Mouse (Mus musculus): ENCODE measurements around the gene Nfya. TPM values are rescaled to one million over a fixed set of nuclear protein-coding genes. Genes with fewer than 3 reads are reported as not detected.
"Not testable (repeated sequence)": the region's sequence is repeated elsewhere in the genome, so short reads cannot be mapped to it uniquely, and the experiment has no call there.

The Nfya gene
- total RNA-seq, 1 experiment, result 23.3 TPM

DNA sequence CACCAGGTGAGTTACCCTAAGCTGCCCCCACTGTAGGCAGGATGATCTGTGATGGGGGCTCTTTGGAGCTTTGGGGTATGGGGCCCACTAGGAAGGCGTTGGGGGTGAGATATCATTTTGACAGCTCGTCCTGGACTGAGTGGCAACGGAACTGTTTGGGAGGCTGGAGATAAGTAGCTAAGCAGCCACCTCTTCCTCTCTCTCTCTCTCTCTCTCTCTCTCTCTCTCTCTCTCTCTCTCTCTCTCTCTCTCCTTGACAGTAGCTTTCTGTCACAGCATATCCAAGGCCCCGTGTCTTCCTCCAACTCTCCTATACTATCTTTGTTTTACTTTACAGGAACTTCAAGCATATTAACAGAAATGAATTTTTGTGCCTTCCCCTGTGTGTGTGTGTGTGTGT lies 49.2 kb downstream of the Nfya start:
- TF ChIP-seq HCFC1 (IDR thresholded peaks at IDR 0.05; ENCODE audit: borderline replicate concordance, insufficient read depth, low read length) (no peak), ZC3H11A (IDR thresholded peaks at IDR 0.05; ENCODE audit: borderline replicate concordance, low read depth, low read length) (no peak), ZNF384 (IDR thresholded peaks at IDR 0.05; ENCODE audit: low read depth, low read length) (no peak), MAFK (IDR thresholded peaks at IDR 0.05; ENCODE audit: insufficient read depth, low read depth, low read length) (no peak), CHD2 (IDR thresholded peaks at IDR 0.05; ENCODE audit: low read depth, low read length) (no peak)
- H3K27ac ChIP-seq (ENCODE audit: insufficient read depth, low read depth, low read length, poor library complexity, severe bottlenecking), result no peak overlapping the region
- DNase-seq (ENCODE audit: low read depth, low spot score), result no peak
- in situ Hi-C loops (cut with MboI; ENCODE audit: low sequenced_read_pairs in 2 of 2, unreplicated experiment in 2 of 2), result no loop called here
- H3K4me3 ChIP-seq (ENCODE audit: insufficient read depth in 1 of 2, low read depth in 1 of 2, low read length in 2 of 2, poor library complexity in 1 of 2, severe bottlenecking in 1 of 2), result no peak overlapping the region
- H3K9me3 ChIP-seq (ENCODE audit: control insufficient read depth, insufficient read depth, low read depth, low read length), result no peaks in the 10 kb centered on the region
- no peaks in the 10 kb centered on the region for H3K36me3 ChIP-seq (ENCODE audit: control insufficient read depth, insufficient read depth, low read length, poor library complexity, severe bottlenecking)
- H3K4me1 ChIP-seq (ENCODE audit: control insufficient read depth in 2 of 2, insufficient read depth in 2 of 2, low read length in 2 of 2, poor library complexity in 1 of 2), result peaks cover 0 to 4% of the 10 kb centered on the region in 2 experiments; a peak in 2 of 4 replicates
- H3K9ac ChIP-seq (ENCODE audit: insufficient read depth, low read depth, low read length, poor library complexity, severe bottlenecking), result no peak overlapping the region

DNA sequence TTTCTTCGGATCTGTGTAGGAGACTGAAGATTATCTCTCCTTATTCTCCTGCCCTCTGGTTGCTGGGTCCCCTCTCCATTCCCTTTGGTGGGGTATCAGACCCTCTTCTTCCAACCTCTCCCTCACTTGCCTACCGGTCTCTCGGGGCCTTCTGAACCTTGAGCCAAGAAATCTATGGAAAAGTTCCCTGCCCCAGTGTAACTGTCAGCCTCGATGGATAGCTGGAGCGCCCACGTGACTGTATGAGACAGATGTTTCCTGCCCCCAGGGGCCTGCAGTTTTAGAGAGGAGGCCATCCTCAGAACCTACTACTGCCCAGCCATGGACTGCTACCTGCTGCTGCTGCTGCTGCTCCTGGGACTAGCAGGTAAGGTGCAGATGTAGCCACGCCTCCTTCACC lies 50.1 kb downstream of the Nfya start, which contains the start of gene Treml1:
Gene Treml1 (plus strand): TSS at position 301 of the 400 bp plus-strand sequence.
- H3K9me3 ChIP-seq (ENCODE audit: control insufficient read depth, insufficient read depth, low read depth, low read length), result no peaks in the 10 kb centered on the region
- TF ChIP-seq CHD2 (IDR thresholded peaks at IDR 0.05; ENCODE audit: low read depth, low read length) (no peak), ZNF384 (IDR thresholded peaks at IDR 0.05; ENCODE audit: low read depth, low read length) (no peak), ZC3H11A (IDR thresholded peaks at IDR 0.05; ENCODE audit: borderline replicate concordance, low read depth, low read length) (no peak), HCFC1 (IDR thresholded peaks at IDR 0.05; ENCODE audit: borderline replicate concordance, insufficient read depth, low read length) (no peak), MAFK (IDR thresholded peaks at IDR 0.05; ENCODE audit: insufficient read depth, low read depth, low read length) (no peak)
- H3K9ac ChIP-seq (ENCODE audit: insufficient read depth, low read depth, low read length, poor library complexity, severe bottlenecking), result no peak within 1 kb of the TSS
- no peak for DNase-seq (ENCODE audit: low read depth, low spot score)
- in situ Hi-C loops (cut with MboI; ENCODE audit: low sequenced_read_pairs in 2 of 2, unreplicated experiment in 2 of 2), result no loop called here
- H3K36me3 ChIP-seq (ENCODE audit: control insufficient read depth, insufficient read depth, low read length, poor library complexity, severe bottlenecking), result no peaks in the 10 kb centered on the region
- H3K4me1 ChIP-seq (ENCODE audit: control insufficient read depth in 2 of 2, insufficient read depth in 2 of 2, low read length in 2 of 2, poor library complexity in 1 of 2), result peaks cover 0 to 2% of the 10 kb centered on the region in 2 experiments; a peak in 2 of 4 replicates
- no peak within 1 kb of the TSS for H3K4me3 ChIP-seq (ENCODE audit: insufficient read depth in 1 of 2, low read depth in 1 of 2, low read length in 2 of 2, poor library complexity in 1 of 2, severe bottlenecking in 1 of 2)
- H3K27ac ChIP-seq (ENCODE audit: insufficient read depth, low read depth, low read length, poor library complexity, severe bottlenecking), result no peak within 1 kb of the TSS

DNA sequence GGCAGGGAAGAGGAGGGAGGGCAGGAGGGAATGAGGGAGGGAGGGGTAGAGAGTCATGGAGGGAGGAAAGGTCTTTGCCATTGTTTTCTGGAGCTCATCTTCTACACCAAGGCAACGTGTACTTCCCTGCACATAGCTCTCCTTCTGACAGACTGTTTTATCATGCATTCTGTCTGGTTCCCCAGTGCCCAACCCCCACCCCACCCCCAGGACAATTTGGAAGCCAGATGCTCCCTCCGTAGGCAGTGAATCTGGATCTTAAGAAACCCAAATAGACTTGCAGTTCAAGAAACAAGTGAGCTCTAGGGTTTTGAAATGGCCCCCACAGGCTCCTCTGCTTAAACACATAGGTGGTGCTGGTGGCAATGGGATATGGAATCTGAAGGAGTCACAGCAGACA lies 51.8 kb downstream of the Nfya start:
- Histone ChIP-seq H3K36me3 (ENCODE audit: control insufficient read depth, insufficient read depth, low read length, poor library complexity, severe bottlenecking) (no peaks in the 10 kb centered on the region), H3K4me1 (ENCODE audit: control insufficient read depth in 2 of 2, insufficient read depth in 2 of 2, low read length in 2 of 2, poor library complexity in 1 of 2) (peaks cover 2 to 4% of the 10 kb centered on the region in 2 experiments; a peak in 2 of 4 replicates), H3K9ac (ENCODE audit: insufficient read depth, low read depth, low read length, poor library complexity, severe bottlenecking) (no peak overlapping the region), H3K9me3 (ENCODE audit: control insufficient read depth, insufficient read depth, low read depth, low read length) (no peaks in the 10 kb centered on the region), H3K27ac (ENCODE audit: insufficient read depth, low read depth, low read length, poor library complexity, severe bottlenecking) (no peak overlapping the region), H3K4me3 (ENCODE audit: insufficient read depth in 1 of 2, low read depth in 1 of 2, low read length in 2 of 2, poor library complexity in 1 of 2, severe bottlenecking in 1 of 2) (no peak overlapping the region)
- in situ Hi-C loops (cut with MboI; ENCODE audit: low sequenced_read_pairs in 2 of 2, unreplicated experiment in 2 of 2), result no loop called here
- DNase-seq (ENCODE audit: low read depth, low spot score), result no peak
- TF ChIP-seq ZNF384 (IDR thresholded peaks at IDR 0.05; ENCODE audit: low read depth, low read length) (no peak), CHD2 (IDR thresholded peaks at IDR 0.05; ENCODE audit: low read depth, low read length) (no peak)

- H3K9me3 ChIP-seq (ENCODE audit: control insufficient read depth, insufficient read depth, low read depth, low read length), result no peaks in the 10 kb centered on the region
- no peak for TF ChIP-seq HCFC1 (IDR thresholded peaks at IDR 0.05; ENCODE audit: borderline replicate concordance, insufficient read depth, low read length)
- TF ChIP-seq ZNF384 (IDR thresholded peaks at IDR 0.05; ENCODE audit: low read depth, low read length), result no peak
- TF ChIP-seq CHD2 (IDR thresholded peaks at IDR 0.05; ENCODE audit: low read depth, low read length), result no peak
- no peak for TF ChIP-seq ZC3H11A (IDR thresholded peaks at IDR 0.05; ENCODE audit: borderline replicate concordance, low read depth, low read length)
- no peak for TF ChIP-seq MAFK (IDR thresholded peaks at IDR 0.05; ENCODE audit: insufficient read depth, low read depth, low read length)
- H3K4me1 ChIP-seq (ENCODE audit: control insufficient read depth in 2 of 2, insufficient read depth in 2 of 2, low read length in 2 of 2, poor library complexity in 1 of 2), result peaks cover 7 to 15% of the 10 kb centered on the region in 2 experiments; a peak in 3 of 4 replicates
- in situ Hi-C loops (cut with MboI; ENCODE audit: low sequenced_read_pairs in 2 of 2, unreplicated experiment in 2 of 2), result no loop called here
- no peak overlapping the region for H3K27ac ChIP-seq (ENCODE audit: insufficient read depth, low read depth, low read length, poor library complexity, severe bottlenecking)
- DNase-seq (ENCODE audit: low read depth, low spot score), result no peak
- no peak overlapping the region for H3K9ac ChIP-seq (ENCODE audit: insufficient read depth, low read depth, low read length, poor library complexity, severe bottlenecking)
- no peaks in the 10 kb centered on the region for H3K36me3 ChIP-seq (ENCODE audit: control insufficient read depth, insufficient read depth, low read length, poor library complexity, severe bottlenecking)
- no peak overlapping the region for H3K4me3 ChIP-seq (ENCODE audit: insufficient read depth in 1 of 2, low read depth in 1 of 2, low read length in 2 of 2, poor library complexity in 1 of 2, severe bottlenecking in 1 of 2)
These were observed 53.9 kb downstream of the Nfya start for GRCm38 (mm10) chr17:48355822-48356221.

DNA sequence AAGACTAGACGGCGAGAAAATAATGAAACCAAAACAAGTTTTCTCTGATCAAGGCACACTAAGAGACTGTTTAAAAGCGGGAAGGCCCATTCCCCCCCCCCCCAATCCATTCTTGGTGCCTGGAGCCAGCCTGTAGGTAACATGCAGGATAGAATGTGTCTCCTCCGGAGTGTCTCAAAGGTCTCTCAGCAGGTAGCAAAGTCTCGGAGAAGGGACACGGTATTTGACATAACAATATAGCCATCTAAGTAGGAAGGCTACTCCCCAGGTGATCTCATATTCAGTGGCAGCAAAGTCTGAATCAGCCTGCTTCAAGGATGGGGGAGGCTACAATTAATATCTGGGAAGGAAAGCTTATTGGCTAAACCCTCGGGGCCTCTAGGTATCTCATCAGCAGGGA lies 56.7 kb downstream of the Nfya start:
- H3K36me3 ChIP-seq (ENCODE audit: control insufficient read depth, insufficient read depth, low read length, poor library complexity, severe bottlenecking); H3K9ac ChIP-seq (ENCODE audit: insufficient read depth, low read depth, low read length, poor library complexity, severe bottlenecking); H3K9me3 ChIP-seq (ENCODE audit: control insufficient read depth, insufficient read depth, low read depth, low read length); DNase-seq (ENCODE audit: low read depth, low spot score); in situ Hi-C loops (cut with MboI; ENCODE audit: low sequenced_read_pairs in 2 of 2, unreplicated experiment in 2 of 2); H3K27ac ChIP-seq (ENCODE audit: insufficient read depth, low read depth, low read length, poor library complexity, severe bottlenecking); H3K4me3 ChIP-seq (ENCODE audit: insufficient read depth in 1 of 2, low read depth in 1 of 2, low read length in 2 of 2, poor library complexity in 1 of 2, severe bottlenecking in 1 of 2): not testable (repeated sequence)
- H3K4me1 ChIP-seq (ENCODE audit: control insufficient read depth in 2 of 2, insufficient read depth in 2 of 2, low read length in 2 of 2, poor library complexity in 1 of 2), result peaks cover 7 to 20% of the 10 kb centered on the region in 2 experiments; a peak in 3 of 4 replicates

All from ES-E14 (cell line).